Mouse (Mus musculus) heart, postnatal 0 days (tissue): ENCODE measurements around the gene Ankrd65.

Experiments
- CTCF ChIP-seq: IDR thresholded peaks from 2 replicates; pipeline ENCODE4 v1.5.1; 2016; ENCODE audit warnings: antibody characterized with exemption, control low read depth, low read depth
- EP300 ChIP-seq: IDR thresholded peaks from 2 replicates; pipeline ENCODE4 v1.6.1; 2016; ENCODE audit warnings: antibody characterized with exemption, low read depth

DNA sequence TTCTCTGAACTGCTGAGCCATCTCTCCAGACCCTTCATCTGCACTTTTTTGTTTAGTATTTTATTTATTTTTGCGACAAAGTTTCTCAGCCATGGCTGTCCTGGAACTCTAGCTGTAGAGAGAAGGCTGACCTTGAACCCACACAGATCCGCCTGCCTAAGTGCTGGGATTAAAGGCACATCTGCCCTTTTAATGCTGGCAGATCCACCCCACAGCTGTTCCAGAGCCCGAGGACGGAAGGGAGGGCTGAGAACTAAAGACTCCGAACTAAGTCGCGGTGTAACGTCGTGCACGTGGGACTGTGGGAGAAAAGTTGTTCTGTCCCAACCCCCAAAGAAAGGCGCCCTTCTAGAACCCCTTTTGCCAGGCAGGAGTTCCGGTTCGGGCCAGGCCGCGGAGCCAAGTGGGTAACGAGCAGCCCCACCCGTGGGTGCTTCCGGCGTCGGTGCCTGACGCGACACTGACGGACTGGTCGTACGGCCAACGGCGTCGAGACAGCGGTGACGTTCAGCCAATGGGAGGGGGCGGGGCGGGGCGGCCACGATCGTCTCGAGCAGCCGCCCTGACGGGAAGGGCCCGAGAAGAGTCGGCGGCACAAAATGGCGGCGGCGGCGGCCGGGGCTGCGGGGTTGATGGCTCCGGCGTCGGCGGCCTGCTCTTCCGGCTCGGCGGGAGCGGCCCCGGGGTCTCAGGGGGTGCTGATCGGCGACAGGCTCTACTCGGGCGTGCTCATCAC is 21.9 kb downstream of the Ankrd65 start, which contains the start of gene Ccnl2:
- TF ChIP-seq CTCF (no peak), EP300 (peak; percentile 80)
